Mouse (Mus musculus): ENCODE data around the gene Ntrk2. TPM values are rescaled to one million over a fixed set of nuclear protein-coding genes. Genes with fewer than 3 reads are reported as not detected.

Gene Ntrk2
- total RNA-seq, 4 experiments from 2014 or later = 326 to 378 (median 341) TPM

Other genes starting within 250 kb of the Ntrk2 start
- under 1 TPM in 3 of 4 experiments, not detected in 1; 0.11 to 0.85 (median 0.37) TPM for gene Slc28a3, start 195.7 kb upstream of the Ntrk2 start, total RNA-seq (2022)

Data from layer of hippocampus, adult 8-10 months (tissue).